In the genomic region with DNA sequence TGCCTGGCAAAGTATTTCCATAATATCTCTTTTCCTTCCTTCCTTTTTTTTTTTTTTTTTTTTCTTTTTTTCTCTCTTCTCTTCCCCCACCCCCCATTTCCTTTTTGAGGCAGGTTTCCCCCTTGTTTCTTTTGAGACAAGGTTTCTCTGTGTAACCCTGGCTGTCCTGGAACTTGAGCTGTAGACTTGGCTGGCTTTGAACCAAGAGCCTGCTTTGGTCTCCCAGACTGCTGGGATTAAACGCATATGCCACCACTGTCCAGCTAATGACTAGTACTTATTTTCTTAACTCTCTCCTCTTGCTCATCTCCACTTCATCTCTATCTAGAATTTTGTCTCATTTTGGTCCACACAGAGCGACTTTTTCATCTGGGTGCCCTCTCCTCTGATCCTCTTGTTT, we compare ENCODE assay signal across 8 mouse cellular contexts. TPM values are rescaled to one million over a fixed set of nuclear protein-coding genes. Genes with fewer than 3 reads are reported as not detected.
DNase-seq lines count a peak whose midpoint lies in the region; ATAC-seq and TF ChIP-seq lines count a peak whose summit lies in the region.

No protein-coding gene starts in this region.

- no peak for ATAC-seq in erythroblast, adult 5-6 weeks (replicated peaks; ENCODE audit: low FRiP score, poor library complexity, severe bottlenecking)
- ATAC-seq in limb, embryonic 15.5 days (ENCODE audit: insufficient number of reproducible peaks, low FRiP score, low TSS enrichment, low read depth): no peak
- no peak for ATAC-seq in stomach, postnatal 0 days (ENCODE audit: low FRiP score, low TSS enrichment)
- ATAC-seq in megakaryocyte-erythroid progenitor cell, adult 5-6 weeks (replicated peaks; ENCODE audit: low FRiP score, low TSS enrichment, poor library complexity, severe bottlenecking): no peak

- peaks cover 75% of the 10 kb centered on the region for H3K36me3 ChIP-seq in erythroblast, embryonic 14.5 days (ENCODE audit: control insufficient read depth)
- H3K36me3 ChIP-seq in testis, adult 2 months (ENCODE audit: control insufficient read depth, insufficient read depth, low read length): peaks cover 9% of the 10 kb centered on the region
- peaks cover 48% of the 10 kb centered on the region for H3K36me3 ChIP-seq in limb, embryonic 15.5 days
- H3K36me3 ChIP-seq in stomach, postnatal 0 days (ENCODE audit: control insufficient read depth, insufficient read depth, low read length): peaks cover 26% of the 10 kb centered on the region

- 58% methylated on average over 2 of the region's 2 CpGs for WGBS in limb, embryonic 15.5 days
- WGBS in stomach, postnatal 0 days: 39% methylated on average over 2 of the region's 2 CpGs

- H3K9ac ChIP-seq in limb, embryonic 15.5 days: peak overlapping the region; percentile 94
- H3K9ac ChIP-seq in stomach, postnatal 0 days (ENCODE audit: low read length): peak overlapping the region; percentile 98

- no peak for TF ChIP-seq CTCF in testis, adult 2 months (IDR thresholded peaks at IDR 0.05; ENCODE audit: control insufficient read depth, insufficient read depth, insufficient replicate concordance, low read depth, low read length)
- no peak for TF ChIP-seq CTCF in stomach, postnatal 0 days (IDR thresholded peaks at IDR 0.05; ENCODE audit: low read depth)

- H3K4me3 ChIP-seq in erythroblast, embryonic 14.5 days (replicated peaks): peak overlapping the region; percentile 100
- peak overlapping the region; percentile 98 for H3K4me3 ChIP-seq in testis, adult 2 months (ENCODE audit: control insufficient read depth, low read depth, low read length)
- peak overlapping the region; percentile 90 for H3K4me3 ChIP-seq in limb, embryonic 15.5 days
- peak overlapping the region; percentile 91 for H3K4me3 ChIP-seq in stomach, postnatal 0 days (ENCODE audit: low read depth, low read length)

- peak overlapping the region; percentile 64 for H3K4me2 ChIP-seq in limb, embryonic 15.5 days
- peak overlapping the region; percentile 71 for H3K4me2 ChIP-seq in stomach, postnatal 0 days (replicated peaks; ENCODE audit: low read depth)

- DNase-seq in testis, postnatal 10 days (ENCODE audit: low spot score): no peak
- no peak for DNase-seq in stomach, postnatal 0 days (ENCODE audit: low spot score)
- no peak for DNase-seq in gastrocnemius, postnatal 4 days (ENCODE audit: low spot score in 2 of 2)

- H3K27me3 ChIP-seq in erythroblast, embryonic 14.5 days (ENCODE audit: control insufficient read depth): no peaks in the 10 kb centered on the region
- H3K27me3 ChIP-seq in testis, adult 2 months (ENCODE audit: control insufficient read depth, insufficient read depth, low read length): no peaks in the 10 kb centered on the region
- H3K27me3 ChIP-seq in limb, embryonic 15.5 days: no peaks in the 10 kb centered on the region
- no peaks in the 10 kb centered on the region for H3K27me3 ChIP-seq in stomach, postnatal 0 days (ENCODE audit: control insufficient read depth, insufficient read depth, low read length)

- TF ChIP-seq EP300 in stomach, postnatal 0 days (optimal IDR thresholded peaks at IDR 0.05): no peak

- H3K27ac ChIP-seq in testis, adult 2 months (ENCODE audit: control insufficient read depth, insufficient read depth, low read depth, low read length): no peak overlapping the region
- H3K27ac ChIP-seq in limb, embryonic 15.5 days: peak overlapping the region; percentile 98; the same call in 1 of the 2 replicates
- peak overlapping the region; percentile 99; the same call in 1 of the 2 replicates for H3K27ac ChIP-seq in stomach, postnatal 0 days (replicated peaks)

- peaks cover 77% of the 10 kb centered on the region for H3K4me1 ChIP-seq in erythroblast, embryonic 14.5 days (ENCODE audit: control insufficient read depth)
- peaks cover 15% of the 10 kb centered on the region for H3K4me1 ChIP-seq in testis, adult 2 months (ENCODE audit: control insufficient read depth, insufficient read depth, low read length)
- H3K4me1 ChIP-seq in limb, embryonic 15.5 days: peaks cover 37% of the 10 kb centered on the region
- H3K4me1 ChIP-seq in stomach, postnatal 0 days (replicated peaks; ENCODE audit: control insufficient read depth, insufficient read depth): 0 out of 2 replicates have a peak, but pooled peaks cover 2% of the 10 kb centered on the region

- no peak for TF ChIP-seq POLR2A in testis, adult 2 months (IDR thresholded peaks at IDR 0.05; ENCODE audit: control insufficient read depth, low read depth, low read length)

- no peaks in the 10 kb centered on the region for H3K9me3 ChIP-seq in erythroblast, embryonic 14.5 days (ENCODE audit: control insufficient read depth, low read length)
- H3K9me3 ChIP-seq in limb, embryonic 15.5 days: no peaks in the 10 kb centered on the region
- no peaks in the 10 kb centered on the region for H3K9me3 ChIP-seq in stomach, postnatal 0 days (ENCODE audit: control insufficient read depth, low read length)

RNA-seq across cellular contexts. Expression of a gene that starts 1.4 kb away (rescaled TPM):
- 2.2 and 3.4 TPM in 2 replicates for polyA plus RNA-seq in erythroblast, embryonic 14.5 days (2012)
- 16.9 and 22.8 TPM in 2 replicates for total RNA-seq in erythroblast, adult 5-6 weeks (2015; ENCODE audit: low replicate concordance)
- 39.5 and 54.4 TPM in 2 replicates for total RNA-seq in erythroblast, adult 5-6 weeks (2017; ENCODE audit: low replicate concordance)
- 14.0 and 14.5 TPM in 2 replicates for polyA plus RNA-seq in testis, adult 2 months (2012; rRNA removed)
- polyA plus RNA-seq in limb, embryonic 15.5 days (2015; fragmentation: Nextera tagmentation; extraction: Ambion mirVana): 155 and 160 TPM in 2 replicates
- polyA plus RNA-seq in stomach, postnatal 0 days (2015; fragmentation: Nextera tagmentation; extraction: Ambion mirVana): 68.0 and 69.3 TPM in 2 replicates
- total RNA-seq in gastrocnemius, postnatal 4 days (2021): 10 to 100 TPM; 61.1 to 69.8 TPM
- 158 and 173 TPM in 2 replicates for total RNA-seq in megakaryocyte-erythroid progenitor cell, adult 5-6 weeks (2014; fragmentation: Nextera tagmentation)
- 205 and 206 TPM in 2 replicates for total RNA-seq in megakaryocyte-erythroid progenitor cell, adult 5-6 weeks (2017)

RNA-seq across cellular contexts. Expression of a gene that starts 10.6 kb away (rescaled TPM):
- 1.6 TPM in 2 replicates for polyA plus RNA-seq in erythroblast, embryonic 14.5 days (2012)
- total RNA-seq in erythroblast, adult 5-6 weeks (2015; ENCODE audit: low replicate concordance): 1.0 and 2.7 TPM in 2 replicates
- 2.3 and 6.8 TPM in 2 replicates for total RNA-seq in erythroblast, adult 5-6 weeks (2017; ENCODE audit: low replicate concordance)
- 38.2 and 38.6 TPM in 2 replicates for polyA plus RNA-seq in testis, adult 2 months (2012; rRNA removed)
- polyA plus RNA-seq in limb, embryonic 15.5 days (2015; fragmentation: Nextera tagmentation; extraction: Ambion mirVana): 29.3 and 30.0 TPM in 2 replicates
- 14.9 and 15.8 TPM in 2 replicates for polyA plus RNA-seq in stomach, postnatal 0 days (2015; fragmentation: Nextera tagmentation; extraction: Ambion mirVana)
- total RNA-seq in gastrocnemius, postnatal 4 days (2021): 10 to 100 TPM; 12.7 to 14.9 TPM
- 30.7 and 32.2 TPM in 2 replicates for total RNA-seq in megakaryocyte-erythroid progenitor cell, adult 5-6 weeks (2014; fragmentation: Nextera tagmentation)
- 15.8 and 18.8 TPM in 2 replicates for total RNA-seq in megakaryocyte-erythroid progenitor cell, adult 5-6 weeks (2017)

RNA-seq across cellular contexts. Expression of a gene that starts 13.7 kb away (rescaled TPM):
- 1.3 and 1.4 TPM in 2 replicates for polyA plus RNA-seq in erythroblast, embryonic 14.5 days (2012)
- total RNA-seq in erythroblast, adult 5-6 weeks (2015; ENCODE audit: low replicate concordance): 1.7 and 4.8 TPM in 2 replicates
- 6.3 and 8.3 TPM in 2 replicates for total RNA-seq in erythroblast, adult 5-6 weeks (2017; ENCODE audit: low replicate concordance)
- 4.9 and 5.7 TPM in 2 replicates for polyA plus RNA-seq in testis, adult 2 months (2012; rRNA removed)
- polyA plus RNA-seq in limb, embryonic 15.5 days (2015; fragmentation: Nextera tagmentation; extraction: Ambion mirVana): 41.8 and 42.7 TPM in 2 replicates
- polyA plus RNA-seq in stomach, postnatal 0 days (2015; fragmentation: Nextera tagmentation; extraction: Ambion mirVana): 24.6 and 26.6 TPM in 2 replicates
- total RNA-seq in gastrocnemius, postnatal 4 days (2021): 10 to 100 TPM; 24.3 to 26.7 TPM
- total RNA-seq in megakaryocyte-erythroid progenitor cell, adult 5-6 weeks (2014; fragmentation: Nextera tagmentation): 29.3 and 45.8 TPM in 2 replicates
- 14.5 and 23.6 TPM in 2 replicates for total RNA-seq in megakaryocyte-erythroid progenitor cell, adult 5-6 weeks (2017)

RNA-seq across cellular contexts. Expression of a gene that starts 13.9 kb away (rescaled TPM):
- 0.42 and 0.57 TPM in 2 replicates for polyA plus RNA-seq in erythroblast, embryonic 14.5 days (2012)
- 1.2 TPM in 1 of 2 replicates, not detected in the other for total RNA-seq in erythroblast, adult 5-6 weeks (2015; ENCODE audit: low replicate concordance)
- total RNA-seq in erythroblast, adult 5-6 weeks (2017; ENCODE audit: low replicate concordance): 1.7 and 3.0 TPM in 2 replicates
- polyA plus RNA-seq in testis, adult 2 months (2012; rRNA removed): 11.6 and 13.7 TPM in 2 replicates
- 4.0 and 4.6 TPM in 2 replicates for polyA plus RNA-seq in limb, embryonic 15.5 days (2015; fragmentation: Nextera tagmentation; extraction: Ambion mirVana)
- 3.0 and 3.6 TPM in 2 replicates for polyA plus RNA-seq in stomach, postnatal 0 days (2015; fragmentation: Nextera tagmentation; extraction: Ambion mirVana)
- 1 to 10 TPM; 4.4 to 4.9 TPM for total RNA-seq in gastrocnemius, postnatal 4 days (2021)
- 4.6 and 6.2 TPM in 2 replicates for total RNA-seq in megakaryocyte-erythroid progenitor cell, adult 5-6 weeks (2014; fragmentation: Nextera tagmentation)
- 0.75 and 4.3 TPM in 2 replicates for total RNA-seq in megakaryocyte-erythroid progenitor cell, adult 5-6 weeks (2017)

RNA-seq across cellular contexts. Expression of a gene that starts 22.9 kb away (rescaled TPM):
- 15.8 and 16.4 TPM in 2 replicates for polyA plus RNA-seq in erythroblast, embryonic 14.5 days (2012)
- 12.5 and 14.2 TPM in 2 replicates for total RNA-seq in erythroblast, adult 5-6 weeks (2015; ENCODE audit: low replicate concordance)
- total RNA-seq in erythroblast, adult 5-6 weeks (2017; ENCODE audit: low replicate concordance): 11.1 and 12.4 TPM in 2 replicates
- 19.5 and 20.4 TPM in 2 replicates for polyA plus RNA-seq in testis, adult 2 months (2012; rRNA removed)
- polyA plus RNA-seq in limb, embryonic 15.5 days (2015; fragmentation: Nextera tagmentation; extraction: Ambion mirVana): 47.1 and 48.6 TPM in 2 replicates
- 24.7 and 26.1 TPM in 2 replicates for polyA plus RNA-seq in stomach, postnatal 0 days (2015; fragmentation: Nextera tagmentation; extraction: Ambion mirVana)
- total RNA-seq in gastrocnemius, postnatal 4 days (2021): 10 to 100 TPM; 29.6 to 31.6 TPM
- total RNA-seq in megakaryocyte-erythroid progenitor cell, adult 5-6 weeks (2014; fragmentation: Nextera tagmentation): 30.3 and 36.8 TPM in 2 replicates
- total RNA-seq in megakaryocyte-erythroid progenitor cell, adult 5-6 weeks (2017): 17.6 and 17.7 TPM in 2 replicates
